Mouse (Mus musculus): ENCODE measurements around the gene Kcnh4.
A peak's percentile ranks its signal among the peaks of the same experiment; 100 is the strongest.
"Not testable (repeated sequence)": the region's sequence is repeated elsewhere in the genome, so short reads cannot be mapped to it uniquely, and the experiment has no call there.

The Kcnh4 gene

DNA sequence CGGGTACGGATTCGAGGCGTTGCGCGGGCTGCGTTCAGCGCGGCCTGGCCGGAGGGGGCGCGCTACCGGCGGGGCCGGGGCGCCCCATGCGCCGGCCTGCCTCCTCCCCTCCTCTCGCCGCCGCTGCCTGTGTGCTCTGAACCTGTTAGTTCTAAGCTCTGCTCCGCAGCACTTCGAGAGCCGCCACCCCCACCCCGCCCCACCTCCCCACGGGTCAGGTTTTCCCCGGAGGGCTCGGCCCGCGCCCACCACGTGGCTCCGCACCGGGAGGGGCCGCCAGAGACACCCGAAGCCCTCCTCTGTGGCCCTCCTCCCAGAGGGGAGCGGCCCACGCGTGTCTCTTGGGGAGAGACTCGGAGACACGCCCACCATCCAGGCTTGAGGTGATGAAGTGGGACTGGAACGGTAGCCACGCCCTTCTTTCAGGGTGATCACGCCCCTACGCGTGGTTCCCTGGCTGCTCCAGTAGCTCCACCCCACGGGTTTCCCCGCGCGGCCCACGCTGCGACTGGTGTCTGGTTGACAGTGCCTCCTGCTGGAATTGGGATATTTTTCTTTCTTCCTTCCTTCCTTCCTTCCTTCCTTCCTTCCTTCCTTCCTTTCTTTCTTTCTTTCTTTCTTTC, at the start of gene Kcnh4:
TSS of gene Kcnh4 (minus strand) at position 332 of the 623 bp plus-strand sequence.
- peak; percentile 95 for DNase-seq (ENCODE audit: low spot score)

DNA sequence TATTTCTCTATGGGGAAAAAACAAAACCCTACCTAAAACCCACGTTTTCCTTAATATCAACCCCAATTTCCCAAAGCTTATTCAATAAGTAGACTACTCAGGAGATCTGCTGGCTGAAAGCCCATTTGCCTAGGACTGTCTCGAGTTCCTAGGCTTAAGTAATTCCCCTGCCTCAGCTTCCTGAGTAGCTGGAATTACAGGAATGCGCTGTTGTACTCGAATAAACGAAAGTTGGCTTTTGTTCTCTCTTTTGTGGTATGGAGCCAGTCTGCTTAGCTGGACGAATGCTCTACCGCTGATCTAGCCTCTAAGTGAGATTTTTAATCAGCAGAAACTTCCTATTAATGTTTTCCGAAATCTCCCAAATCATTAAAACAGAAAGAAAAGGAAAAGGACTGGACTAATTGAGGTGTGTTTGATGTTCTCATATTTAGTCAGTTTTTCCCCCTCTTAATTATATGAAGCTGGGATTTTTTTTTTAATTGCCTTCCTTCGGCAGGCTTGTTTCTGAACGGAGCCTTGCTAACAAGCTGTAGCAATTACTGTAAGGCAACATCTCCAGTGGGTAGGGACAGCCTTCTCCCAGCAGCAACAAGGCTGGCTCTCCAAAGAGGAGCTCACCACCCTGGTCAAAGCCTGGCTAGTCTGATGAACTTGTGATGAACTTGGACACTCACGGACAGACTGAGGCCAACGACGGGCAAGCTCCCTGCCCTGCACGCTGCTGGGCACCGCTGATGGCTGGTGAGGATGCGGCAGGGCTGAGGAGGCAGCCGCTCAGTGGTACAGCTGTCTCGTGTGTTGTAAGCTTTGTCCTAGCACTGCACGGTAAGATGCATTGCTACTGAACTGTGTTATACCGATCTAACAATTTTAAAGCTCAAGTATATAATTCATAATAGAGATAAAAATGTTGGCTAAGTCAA, 46.9 kb upstream of the Kcnh4 start:
- DNase-seq (ENCODE audit: low spot score), result no peak

DNA sequence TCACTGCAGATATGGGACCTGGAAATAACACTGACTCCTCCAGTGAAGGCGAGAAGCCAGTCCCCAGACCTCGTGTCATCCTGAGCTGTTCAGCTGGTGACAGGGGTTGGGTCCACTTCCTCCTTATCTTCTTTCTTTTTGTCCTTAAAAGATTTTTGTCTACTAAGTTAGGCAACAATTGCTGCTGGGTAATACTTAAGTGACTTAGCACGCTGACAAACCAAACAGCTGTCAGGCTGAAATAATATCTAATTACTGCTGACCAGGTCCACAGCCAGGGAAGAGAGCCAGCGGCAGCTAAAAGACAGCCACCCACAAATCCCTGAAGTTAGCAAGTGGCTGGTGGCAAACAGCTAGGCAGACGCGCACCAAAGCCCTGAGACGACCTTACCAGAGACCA, 45.8 kb upstream of the Kcnh4 start:
- peak; percentile 39 for DNase-seq (ENCODE audit: low spot score)

DNA sequence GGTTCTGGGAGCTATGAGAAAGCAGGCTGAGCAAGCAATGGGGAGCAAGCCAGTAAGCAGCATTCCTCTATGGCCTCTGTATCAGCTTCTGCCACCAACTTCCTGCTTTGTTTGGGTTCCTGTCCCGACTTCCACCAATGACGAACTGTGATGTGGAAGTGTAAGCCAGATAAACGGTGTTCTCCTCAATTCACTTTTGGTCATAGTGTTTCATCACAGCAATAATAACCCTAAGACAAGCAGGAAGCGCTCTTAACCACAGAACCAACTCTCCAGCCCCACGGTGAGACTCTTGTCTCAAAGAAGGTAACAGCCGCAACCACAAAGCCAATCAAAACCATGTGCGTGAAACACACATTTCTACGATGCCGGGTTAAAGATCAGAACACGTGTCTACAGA, 44.7 kb upstream of the Kcnh4 start:
- DNase-seq (ENCODE audit: low spot score), result no peak

DNA sequence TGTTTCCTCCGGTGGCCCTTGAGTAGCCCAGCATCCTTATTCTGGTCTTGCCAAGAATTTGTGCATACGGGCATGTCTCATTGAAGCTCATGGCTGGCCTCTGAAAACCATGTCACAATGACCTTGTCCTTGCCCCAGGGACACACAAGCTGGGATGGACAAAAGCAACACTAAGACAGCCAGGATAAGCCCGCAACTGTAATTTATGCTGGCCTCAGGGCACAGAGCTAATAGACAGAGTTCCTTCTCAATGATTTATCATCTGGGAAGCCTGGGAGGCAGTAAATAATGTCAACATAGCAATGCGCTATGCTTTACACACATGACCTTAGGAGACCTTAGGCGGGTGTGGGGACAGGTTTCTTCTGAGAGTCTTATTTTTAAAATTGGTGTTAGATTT, 39.7 kb upstream of the Kcnh4 start:
- no peak for DNase-seq (ENCODE audit: low spot score)

DNA sequence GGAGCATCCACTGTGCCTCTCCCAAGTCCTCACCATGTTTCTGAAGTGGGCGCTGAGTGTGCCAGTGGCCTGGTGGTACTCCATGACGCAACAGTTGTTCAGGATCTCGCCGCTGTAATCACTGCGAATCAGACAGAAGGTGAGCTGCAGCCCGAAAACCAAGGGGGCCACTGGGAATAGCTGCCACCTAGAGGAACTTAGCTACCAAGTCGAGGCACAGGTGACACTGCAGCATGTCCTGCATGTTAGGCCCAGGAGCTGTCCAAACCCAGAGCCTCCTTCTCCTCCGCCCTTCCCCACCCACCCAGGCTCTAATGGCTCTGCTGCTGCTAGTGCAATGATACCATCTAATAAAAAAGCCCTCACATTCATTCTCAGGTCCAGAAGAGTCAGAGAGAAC, 36.8 kb upstream of the Kcnh4 start:
- DNase-seq (ENCODE audit: low spot score), result no peak

DNA sequence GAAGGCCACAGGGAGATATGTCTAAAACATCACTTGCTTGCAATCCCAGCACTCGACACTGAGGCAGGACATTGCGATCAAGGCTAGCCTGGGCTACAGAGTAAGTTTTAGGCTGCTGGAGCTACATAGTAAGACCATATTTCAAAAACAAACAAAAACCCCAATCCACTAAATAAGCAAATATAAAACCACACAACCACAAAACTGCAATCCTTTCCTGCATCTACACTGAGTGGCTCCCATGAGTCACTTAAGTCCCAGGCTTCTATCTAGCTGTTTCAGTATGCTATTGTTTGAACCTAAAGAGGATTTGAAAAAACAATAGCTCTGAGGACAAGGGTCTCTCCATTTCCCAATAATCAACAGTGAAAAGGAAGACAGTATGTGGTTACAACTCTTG, 35.6 kb upstream of the Kcnh4 start:
- no peak for DNase-seq (ENCODE audit: low spot score)

DNA sequence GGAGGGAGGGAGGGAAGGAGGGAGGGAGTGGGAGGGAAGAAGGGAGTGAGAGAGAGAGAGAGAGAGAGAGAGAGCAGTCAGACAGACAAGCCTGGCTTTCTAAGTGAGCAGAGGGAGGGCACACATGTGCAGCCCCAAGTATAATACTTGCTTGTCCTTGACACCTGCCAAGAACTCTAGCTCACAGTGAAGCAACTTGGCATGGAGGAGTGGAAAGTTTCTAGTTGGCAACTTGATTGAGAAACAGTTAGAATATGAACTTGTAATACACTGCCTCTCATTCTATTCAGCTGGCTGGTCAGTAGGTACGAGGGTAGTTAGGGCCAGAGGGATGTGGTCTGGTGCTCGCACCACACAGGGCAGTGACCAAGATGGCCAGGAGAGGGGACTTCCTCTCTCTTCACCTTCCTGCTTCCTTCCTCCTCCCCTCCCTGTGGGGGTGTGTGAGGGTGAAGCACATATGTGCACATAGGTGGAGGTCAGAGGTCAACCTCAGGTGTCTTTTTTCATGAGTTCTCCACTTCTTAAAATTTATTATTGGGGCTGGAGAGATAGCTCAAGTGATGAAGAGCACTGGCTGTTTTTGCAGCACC, 31.8 kb upstream of the Kcnh4 start:
- DNase-seq (ENCODE audit: low spot score), result no peak

DNA sequence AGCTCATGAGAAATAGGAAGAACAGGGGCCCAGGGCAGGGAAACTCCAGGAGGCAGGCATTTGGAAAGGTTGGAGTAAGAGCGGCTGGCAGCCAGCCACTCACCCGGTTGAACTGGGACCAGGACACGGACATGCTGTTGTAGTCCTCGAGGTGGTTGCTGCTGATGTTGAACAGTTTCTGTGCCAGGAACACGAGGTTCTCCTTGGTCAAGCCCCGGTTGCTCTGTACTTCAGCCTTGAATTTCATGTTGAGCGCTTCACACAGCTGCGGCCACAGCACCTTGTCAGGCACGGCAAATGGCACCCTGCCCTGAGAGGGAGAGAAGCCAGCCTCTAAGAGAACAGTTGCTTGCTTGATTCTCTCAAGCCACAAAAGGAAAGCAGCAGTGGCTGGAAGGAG, 30.9 kb upstream of the Kcnh4 start:
- DNase-seq (ENCODE audit: low spot score), result not testable (repeated sequence)

DNA sequence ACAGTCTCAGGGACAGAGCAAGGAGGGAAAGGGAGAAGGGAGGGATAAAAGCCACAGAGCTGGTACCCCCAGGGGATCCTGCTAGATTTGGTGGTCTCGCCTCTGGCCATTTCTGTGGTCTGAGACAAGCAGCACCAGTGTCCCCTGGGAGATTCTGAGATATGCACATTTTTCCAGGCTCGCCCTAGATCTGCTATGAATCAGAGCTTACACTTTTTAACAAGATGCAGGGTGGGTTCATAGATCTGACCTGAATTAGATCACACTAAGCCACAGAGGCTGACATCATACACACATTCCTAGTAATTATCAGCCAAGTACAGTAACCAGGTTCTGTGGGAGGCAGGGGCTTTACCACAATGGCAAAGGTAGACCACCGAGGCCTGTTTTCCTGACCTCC, 30.0 kb upstream of the Kcnh4 start:
- DNase-seq (ENCODE audit: low spot score), result no peak

DNA sequence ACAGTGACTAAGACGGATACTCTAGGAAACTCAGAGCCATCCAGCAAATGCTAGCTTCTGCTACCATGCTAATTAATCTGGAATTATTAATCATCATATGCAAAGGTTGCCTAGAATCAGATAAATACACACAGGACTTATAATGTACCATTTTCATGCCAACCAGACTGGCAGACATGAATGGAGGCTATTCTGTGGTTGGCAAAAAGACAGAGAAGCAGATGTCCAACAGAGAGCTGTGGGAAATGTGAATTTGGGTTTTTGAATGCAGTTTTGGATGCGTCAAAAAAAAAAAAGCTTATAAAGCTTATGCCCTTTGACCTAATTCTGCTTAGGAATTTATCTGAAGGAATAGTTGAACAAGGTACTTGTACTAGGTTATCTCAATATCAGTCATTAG, 26.0 kb upstream of the Kcnh4 start:
- no peak for DNase-seq (ENCODE audit: low spot score)

DNA sequence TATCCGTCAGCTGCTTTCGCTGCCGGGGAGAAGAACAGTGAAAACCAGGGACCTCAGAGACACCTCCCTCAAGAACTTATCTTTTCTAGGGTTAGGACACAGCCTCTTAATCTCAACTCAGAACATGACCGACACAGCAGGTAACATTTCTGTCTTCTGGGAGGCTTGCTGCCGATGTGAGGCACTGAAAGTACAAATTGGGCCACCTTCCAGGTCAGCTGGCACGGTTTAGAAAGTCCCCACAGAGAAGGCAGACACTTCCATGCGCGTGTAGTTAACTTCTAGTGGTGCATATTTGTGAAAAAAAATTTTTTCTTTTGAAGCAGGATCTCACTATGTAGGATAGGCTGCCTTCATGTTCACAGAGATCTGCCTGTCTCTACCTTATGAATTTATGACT, 24.5 kb upstream of the Kcnh4 start:
- DNase-seq (ENCODE audit: low spot score), result no peak

DNA sequence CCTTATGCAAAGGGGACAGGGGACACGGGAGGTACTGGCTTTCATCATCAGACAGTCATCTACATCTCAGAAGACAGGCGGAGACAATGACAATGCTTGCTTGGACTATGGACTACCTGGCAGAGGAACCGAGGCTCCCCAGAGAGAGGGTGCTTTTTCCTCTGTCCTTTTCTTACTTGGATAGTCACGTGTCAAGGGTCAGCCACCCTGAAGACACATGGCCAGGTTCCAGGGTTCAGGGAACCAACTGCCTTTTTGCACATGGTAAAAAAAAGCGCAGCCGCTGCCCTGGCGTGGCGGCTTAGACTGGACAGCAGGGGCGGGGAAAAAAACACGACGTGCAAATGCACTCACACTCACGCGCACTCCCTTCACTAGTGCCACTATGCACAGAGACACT, 22.8 kb upstream of the Kcnh4 start:
- no peak for DNase-seq (ENCODE audit: low spot score)

DNA sequence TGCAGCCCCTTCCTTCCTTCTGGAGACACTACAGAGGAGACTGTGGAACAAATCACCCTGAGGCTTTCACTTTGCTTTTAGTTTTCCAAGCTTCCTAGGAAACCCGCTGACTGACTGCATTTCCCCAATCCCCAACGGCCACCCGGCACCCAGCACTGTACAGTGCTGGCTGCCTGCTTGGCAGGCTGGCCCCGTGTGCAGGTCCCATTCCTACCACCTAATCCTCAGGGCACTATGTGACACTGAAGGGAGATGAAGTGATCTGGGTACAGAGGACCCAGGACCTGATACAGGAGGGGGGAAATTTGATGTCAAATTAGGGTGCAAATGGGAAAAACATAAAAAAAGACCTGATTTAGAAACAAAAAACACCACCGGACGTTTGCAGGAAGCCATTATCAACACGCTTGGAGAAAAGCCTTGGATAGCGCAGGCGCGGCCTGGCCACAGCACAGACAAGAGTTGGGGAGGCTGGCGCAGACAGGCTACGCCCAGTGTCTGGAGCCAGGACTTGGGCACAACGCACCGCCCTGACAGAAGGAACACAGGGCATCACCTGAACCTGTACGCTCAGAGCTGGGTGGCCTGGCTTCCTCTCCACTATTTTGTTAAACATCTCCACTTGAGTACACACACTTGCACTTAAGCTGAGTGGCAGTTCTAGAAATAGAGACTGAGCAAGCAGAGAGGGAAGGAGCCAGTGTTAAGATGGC, 22.2 kb upstream of the Kcnh4 start:
- DNase-seq (ENCODE audit: low spot score), result no peak

DNA sequence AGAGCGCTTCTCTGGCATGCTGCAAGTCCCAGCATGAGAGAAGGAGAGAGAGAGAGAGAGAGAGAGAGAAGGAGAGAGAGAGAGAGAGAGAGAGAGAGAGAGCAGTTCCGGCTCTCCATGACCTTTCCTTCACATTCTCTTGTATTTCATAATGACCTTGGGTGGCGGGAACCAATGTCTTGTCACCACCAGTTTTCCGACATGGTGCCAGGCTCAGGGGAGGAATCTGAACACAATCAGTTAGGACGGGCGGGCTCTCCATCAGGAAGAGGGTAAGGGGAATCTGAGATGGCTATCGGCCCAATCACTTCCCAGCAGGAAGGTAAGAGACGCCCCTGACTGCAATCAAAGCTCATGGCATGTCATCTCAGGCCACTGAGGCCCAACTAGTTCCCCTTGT, 20.5 kb upstream of the Kcnh4 start:
- no peak for DNase-seq (ENCODE audit: low spot score)

DNA sequence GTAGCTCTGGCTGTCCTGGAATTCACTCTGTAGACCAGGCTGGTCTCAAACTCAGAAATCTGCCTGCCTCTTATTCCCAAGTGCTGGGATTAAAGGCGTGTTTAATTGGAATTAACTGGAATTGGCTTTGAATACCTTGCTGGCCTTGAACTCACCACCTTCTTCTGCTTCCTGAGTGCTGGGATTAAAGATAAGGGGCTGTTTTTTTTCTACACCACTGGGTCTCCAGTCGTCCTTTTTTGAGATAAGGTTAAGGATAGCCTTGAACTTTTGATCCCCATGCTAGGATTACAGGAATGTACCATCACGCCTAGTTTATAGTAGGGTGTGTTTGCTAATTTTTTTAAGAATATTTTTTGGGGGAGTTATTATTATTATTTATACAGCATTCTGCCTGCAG, 18.3 kb upstream of the Kcnh4 start:
- no peak for DNase-seq (ENCODE audit: low spot score)

DNA sequence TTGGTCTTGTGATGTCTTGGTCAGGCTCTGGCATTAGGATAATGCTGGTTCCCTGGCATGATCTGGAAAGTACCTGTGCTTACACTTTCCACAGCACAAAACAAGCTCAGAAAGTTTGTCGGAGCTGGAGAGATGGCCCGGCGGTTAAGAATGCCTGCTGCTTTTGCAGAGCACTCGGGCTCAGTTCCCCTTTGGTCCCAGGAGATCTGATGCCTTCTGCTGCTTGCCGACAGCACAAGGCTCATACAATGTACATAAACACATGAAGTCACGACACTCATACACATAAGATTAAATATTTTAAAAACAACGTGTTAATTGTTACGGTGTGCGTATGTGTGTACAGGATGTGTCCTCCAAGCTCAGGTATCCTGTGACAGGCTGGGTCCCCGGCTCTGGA, 16.2 kb upstream of the Kcnh4 start:
- DNase-seq (ENCODE audit: low spot score), result no peak

DNA sequence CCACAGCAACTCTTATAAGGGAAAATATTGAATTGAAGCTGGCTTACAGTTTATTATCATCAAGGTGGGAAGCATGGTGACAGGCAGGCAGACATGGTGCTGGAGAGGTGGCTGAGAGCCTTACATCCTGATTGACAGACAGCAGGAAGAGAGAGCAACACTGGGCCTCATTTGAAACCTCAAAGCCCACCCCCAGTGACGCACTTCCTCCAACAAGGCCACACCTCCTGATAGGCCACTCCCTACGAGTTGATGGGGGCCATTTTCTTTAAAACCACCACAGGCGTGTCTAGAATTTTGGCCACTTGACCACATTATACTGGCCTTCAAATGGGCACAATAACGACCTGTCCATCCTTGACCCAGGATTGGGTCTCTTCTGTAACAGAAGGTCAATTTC, 14.5 kb upstream of the Kcnh4 start:
- no peak for DNase-seq (ENCODE audit: low spot score)

DNA sequence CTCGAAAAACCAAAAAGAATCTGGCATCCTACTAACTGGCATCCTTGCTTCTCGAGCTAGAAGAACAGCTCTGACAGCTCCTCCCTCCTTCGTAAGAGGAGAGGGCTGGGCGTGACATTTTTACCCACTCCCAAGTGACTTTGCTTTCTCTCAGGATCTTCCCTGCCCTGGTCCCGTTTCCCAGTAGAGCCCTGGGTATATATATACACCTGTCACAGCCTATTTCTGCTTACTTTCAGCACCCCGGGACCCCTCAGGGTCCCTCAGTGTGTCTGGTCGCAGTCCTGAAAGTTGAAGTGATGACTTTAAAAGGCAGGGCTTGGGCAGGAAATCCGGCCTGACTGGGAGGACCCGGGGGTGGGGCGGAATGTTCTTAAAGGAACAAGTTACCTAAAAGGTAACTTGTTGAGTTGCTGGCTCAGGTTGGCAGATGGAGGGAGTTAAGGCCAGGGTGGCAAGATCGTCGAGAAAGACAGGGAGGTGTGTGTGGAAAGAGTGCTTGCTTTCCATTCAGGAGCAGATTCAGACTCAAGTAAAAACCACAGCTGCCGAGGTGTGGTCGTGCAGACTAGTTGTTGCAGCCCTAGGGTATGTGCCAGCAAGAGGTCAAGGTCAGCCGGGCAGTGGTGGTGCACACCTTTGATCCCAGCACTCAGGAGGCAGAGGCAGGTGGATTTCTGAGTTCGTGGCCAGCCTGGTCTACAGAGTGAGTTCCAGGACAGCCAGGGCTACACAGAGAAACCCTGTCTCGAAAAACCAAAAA, 11.1 kb upstream of the Kcnh4 start, which contains the start of gene Ghdc:
TSS of gene Ghdc (minus strand) at position 312 of the 763 bp plus-strand sequence.
- DNase-seq (ENCODE audit: low spot score), result peak; percentile 76

DNA sequence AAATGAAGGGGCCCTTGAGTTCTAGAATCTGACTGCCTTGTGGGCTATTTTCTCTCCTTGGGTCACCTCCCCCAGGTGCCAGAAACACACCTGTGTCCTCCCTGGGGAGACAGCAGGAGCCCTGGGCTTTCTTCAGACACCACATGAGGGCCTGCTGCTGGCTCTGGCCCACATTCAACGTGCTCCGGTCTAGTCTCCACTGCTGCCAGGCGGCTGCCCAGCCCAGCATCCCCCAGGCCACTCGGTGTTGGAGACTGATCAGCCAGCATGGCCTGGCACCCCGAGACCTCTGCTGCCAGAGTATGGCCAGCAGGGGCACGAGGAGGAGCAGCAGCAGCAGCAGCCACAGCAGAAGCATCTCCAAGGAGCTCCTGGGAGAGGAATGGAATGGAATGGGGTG, 10.2 kb upstream of the Kcnh4 start:
- peak; percentile 56 for DNase-seq (ENCODE audit: low spot score)

DNA sequence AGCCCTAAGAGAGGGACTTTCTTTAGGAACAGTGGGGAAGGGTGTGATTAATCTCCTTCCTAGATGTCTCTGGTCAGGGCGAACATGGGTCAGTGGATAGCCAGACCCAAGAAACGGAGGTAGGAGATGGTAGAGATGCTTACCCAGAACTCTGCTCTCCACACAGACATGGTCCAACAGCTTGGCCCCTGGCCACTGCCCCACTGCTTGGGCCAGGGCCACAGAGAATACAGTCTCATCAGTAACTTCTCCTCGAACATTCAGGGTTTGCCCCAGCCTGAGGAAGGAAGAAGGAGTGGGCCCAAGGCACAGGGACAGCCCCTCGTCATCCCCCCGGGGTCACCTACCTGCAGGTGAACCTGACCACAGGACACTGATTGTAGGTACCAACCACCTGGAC, 8.1 kb upstream of the Kcnh4 start:
- DNase-seq (ENCODE audit: low spot score), result no peak

DNA sequence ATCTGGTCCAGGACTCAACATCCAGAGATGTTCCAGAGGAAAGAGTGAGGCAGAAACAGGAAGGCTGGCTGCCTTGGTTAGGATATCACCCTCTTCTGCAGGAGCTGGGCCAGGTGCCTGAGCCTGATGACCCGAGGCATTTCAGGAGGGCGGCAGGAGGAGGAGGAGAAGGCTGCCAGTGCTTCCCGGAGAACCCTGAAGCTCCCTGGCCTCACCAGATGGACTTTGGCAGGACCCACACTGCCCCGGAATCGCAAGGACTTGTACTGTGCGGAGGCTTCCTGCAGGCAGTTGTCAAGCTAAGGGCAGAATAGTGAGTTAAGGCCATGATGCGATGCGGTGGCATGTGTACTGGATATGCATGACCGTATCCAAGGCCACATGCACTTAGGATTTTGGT, 7.0 kb upstream of the Kcnh4 start:
- DNase-seq (ENCODE audit: low spot score), result no peak
